Mouse (Mus musculus) heart, adult 2 months (tissue): ENCODE measurements around the gene Mgat5. TPM values are rescaled to one million over a fixed set of nuclear protein-coding genes. Genes with fewer than 3 reads are reported as not detected.

ENCODE experiments used
- DNase-seq, 2 experiments: peaks; one replicate each; pipeline ENCODE4 v3.0.0; 2021
- H3K27ac ChIP-seq: fragments of 200-600 bp; 2 replicates; pipeline ENCODE4 v1.8.1; 2022
- H3K27me3 ChIP-seq: fragments of 200-500 bp; 2 replicates; pipeline ENCODE4 v1.6.1; 2012; ENCODE audit warnings: mild to moderate bottlenecking, low read length, inconsistent platforms, mixed read lengths; ENCODE audit not compliant: control insufficient read depth, insufficient read depth
- H3K36me3 ChIP-seq: fragments of 200-500 bp; 2 replicates; pipeline ENCODE4 v1.6.1; 2012; ENCODE audit warnings: low read length, inconsistent platforms; ENCODE audit not compliant: control insufficient read depth, insufficient read depth
- H3K4me1 ChIP-seq: fragments of 200-500 bp; 2 replicates; pipeline ENCODE4 v1.6.1; 2011; ENCODE audit warnings: low read length; ENCODE audit not compliant: control insufficient read depth, insufficient read depth
- H3K4me3 ChIP-seq: fragments of 200-600 bp; 2 replicates; pipeline ENCODE4 v1.8.1; 2022
- H3K79me2 ChIP-seq: fragments of 200-500 bp; replicated peaks from 2 replicates; pipeline ENCODE4 v1.6.1; 2012; ENCODE audit warnings: mild to moderate bottlenecking, inconsistent platforms, low read length, moderate library complexity, mixed read lengths; ENCODE audit not compliant: control insufficient read depth, insufficient read depth
- H3K9ac ChIP-seq: fragments of 200-500 bp; 2 replicates; pipeline ENCODE4 v1.6.1; 2012; ENCODE audit warnings: low read depth, mild to moderate bottlenecking, control low read depth, inconsistent platforms, low read length, mixed read lengths
- CTCF ChIP-seq: fragments of 200-600 bp; IDR thresholded peaks from 2 replicates; pipeline ENCODE4 v1.8.1; 2022; ENCODE audit warnings: antibody characterized with exemption, mild to moderate bottlenecking, moderate library complexity
- EP300 ChIP-seq: fragments of 200-500 bp; IDR thresholded peaks from 2 replicates; pipeline ENCODE4 v1.6.1; 2011; ENCODE audit warnings: low read depth, low read length, control low read depth; ENCODE audit not compliant: insufficient read depth
- POLR2A ChIP-seq: fragments of 200-500 bp; IDR thresholded peaks from 2 replicates; pipeline ENCODE4 v1.6.1; 2011; ENCODE audit warnings: mild to moderate bottlenecking, low read depth, low read length, control low read depth; ENCODE audit not compliant: insufficient read depth
- WGBS: fragments of 180-500 bp; shearing (Covaris S2); methylation state at CpG from one replicate; pipeline ENCODE4 v1.1.7; 2018; 5-methylcytosine and 5-hydroxymethylcytosine counted together
- intact Hi-C: fragments of 180-260 bp; cut with DNase I; formaldehyde crosslinking; loops from one replicate; pipeline ENCODE4 v1.15.1; 2025
- polyA plus RNA-seq: library from polyadenylated mRNA; depleted of rRNA; stranded (reverse); fragments of >200 nt; gene quantifications from 2 replicates; pipeline ENCODE4 v1.2.3, GENCODE M21; 2012
- total RNA-seq, 2 experiments: library from RNA; stranded (reverse); gene quantifications; 2 replicates each; pipeline ENCODE4 v1.2.3; 2021

The Mgat5 gene
- total and polyA plus RNA-seq, 3 experiments = 5.6 to 16.7 (median 13.6) TPM

DNA sequence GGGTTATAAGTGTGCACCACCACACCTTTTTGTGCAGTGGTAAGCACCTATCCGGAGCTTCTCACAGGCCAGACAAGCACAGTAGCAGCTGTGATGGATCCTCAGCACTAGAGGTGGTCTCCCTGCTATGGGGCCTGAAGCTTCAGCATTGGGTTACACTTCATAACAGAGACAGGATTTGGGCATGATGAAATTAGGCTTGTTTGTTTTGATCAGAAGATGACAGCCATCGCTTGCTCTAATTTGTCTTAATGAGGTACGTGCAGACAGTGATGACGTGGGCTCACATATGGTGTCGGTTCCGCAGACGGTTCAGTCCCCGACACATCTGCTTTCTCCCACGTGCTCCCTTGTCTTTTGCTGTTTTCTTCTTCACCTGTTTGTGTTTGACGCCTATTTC is 132.9 kb downstream of the Mgat5 start:
- no peaks in the 10 kb centered on the region for H3K27me3 ChIP-seq
- peaks cover 10% of the 10 kb centered on the region for H3K4me1 ChIP-seq
- intact Hi-C loops = loop anchor here (5.0 kb wide), 1 partner anchor 130 kb away; the partner anchor contains the start of gene Mgat5
- no peak overlapping the region for H3K27ac ChIP-seq
- WGBS = 89% methylated on average over 10 of the region's 10 CpGs
- no peak overlapping the region for H3K9ac ChIP-seq
- TF ChIP-seq POLR2A = no peak
- TF ChIP-seq EP300 = no peak
- no peak for TF ChIP-seq CTCF
- H3K4me3 ChIP-seq = no peak overlapping the region
- H3K79me2 ChIP-seq = no peaks in the 10 kb centered on the region
- no peaks in the 10 kb centered on the region for H3K36me3 ChIP-seq
- no peak for DNase-seq

DNA sequence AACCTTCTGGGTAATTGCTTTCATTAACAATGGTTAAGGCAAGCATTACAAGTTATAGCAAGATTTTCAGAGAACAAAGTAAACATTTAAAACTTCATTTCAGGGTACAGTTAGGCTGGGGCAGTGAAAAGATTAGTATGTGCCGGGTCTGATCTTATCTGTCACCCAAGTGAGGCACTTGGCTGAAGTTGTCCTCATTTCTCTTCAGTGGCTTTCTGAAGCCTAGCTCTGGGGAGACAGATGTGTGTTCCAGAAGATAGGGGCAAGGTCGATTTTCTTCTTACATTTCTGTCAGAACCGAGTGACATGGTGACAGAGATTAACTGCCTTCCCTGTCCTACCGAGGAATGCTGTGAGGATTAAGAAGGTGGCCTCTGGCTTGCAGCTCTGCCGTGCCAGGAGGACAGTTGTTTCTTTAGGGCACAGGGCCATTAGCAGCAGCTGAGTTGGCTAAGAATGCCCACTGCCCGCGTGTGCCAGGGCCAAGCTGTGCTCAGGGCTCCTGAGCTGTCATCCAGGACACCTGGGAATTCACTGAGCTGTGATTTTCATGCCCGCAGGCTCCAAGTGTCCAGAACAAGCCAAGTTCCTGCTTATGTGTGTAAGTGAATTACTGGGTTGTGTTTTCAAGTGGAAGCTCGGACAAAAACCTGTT is 134.1 kb downstream of the Mgat5 start:
- DNase-seq = peak; percentile 49 to 69
- no peaks in the 10 kb centered on the region for H3K27me3 ChIP-seq
- H3K9ac ChIP-seq = no peak overlapping the region
- H3K27ac ChIP-seq = peak overlapping the region; percentile 43
- intact Hi-C loops = loop anchor here (5.0 kb wide), 1 partner anchor 132 kb away; the partner anchor contains the start of gene Mgat5
- H3K36me3 ChIP-seq = no peaks in the 10 kb centered on the region
- WGBS = 56% methylated on average over 9 of the region's 9 CpGs
- H3K79me2 ChIP-seq = no peaks in the 10 kb centered on the region
- H3K4me3 ChIP-seq = no peak overlapping the region
- H3K4me1 ChIP-seq = peaks cover 10% of the 10 kb centered on the region
- TF ChIP-seq POLR2A (no peak), EP300 (0 out of 2 replicates have a peak, but pooled peaks have one; percentile 41)

DNA sequence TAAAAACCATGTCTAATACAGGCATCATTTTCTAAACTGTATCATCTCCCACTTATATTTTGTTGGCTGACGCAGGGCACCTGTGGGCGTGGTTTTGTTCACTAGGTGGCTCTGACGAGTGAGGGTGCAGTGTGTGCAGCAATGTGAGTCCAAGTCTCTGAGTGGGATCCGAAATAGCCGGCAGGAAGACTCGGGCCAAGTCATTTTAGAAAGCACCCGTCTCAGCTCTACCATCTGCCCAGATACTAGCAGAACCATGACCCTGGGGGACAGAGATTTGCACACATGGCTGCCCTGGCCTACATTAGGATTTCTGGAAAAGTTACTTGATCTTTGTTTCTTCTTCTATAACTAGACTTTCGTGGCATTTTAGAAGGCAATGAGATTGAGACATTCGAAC is 135.5 kb downstream of the Mgat5 start:
- H3K27ac ChIP-seq = no peak overlapping the region
- H3K36me3 ChIP-seq = no peaks in the 10 kb centered on the region
- no peak overlapping the region for H3K9ac ChIP-seq
- WGBS = 75% methylated on average over 9 of the region's 9 CpGs
- no peaks in the 10 kb centered on the region for H3K27me3 ChIP-seq
- peaks cover 13% of the 10 kb centered on the region for H3K4me1 ChIP-seq
- no peak for DNase-seq
- H3K79me2 ChIP-seq = no peaks in the 10 kb centered on the region
- no peak overlapping the region for H3K4me3 ChIP-seq
- intact Hi-C loops = no loop called here
- TF ChIP-seq CTCF = no peak
- TF ChIP-seq POLR2A = no peak
- no peak for TF ChIP-seq EP300

DNA sequence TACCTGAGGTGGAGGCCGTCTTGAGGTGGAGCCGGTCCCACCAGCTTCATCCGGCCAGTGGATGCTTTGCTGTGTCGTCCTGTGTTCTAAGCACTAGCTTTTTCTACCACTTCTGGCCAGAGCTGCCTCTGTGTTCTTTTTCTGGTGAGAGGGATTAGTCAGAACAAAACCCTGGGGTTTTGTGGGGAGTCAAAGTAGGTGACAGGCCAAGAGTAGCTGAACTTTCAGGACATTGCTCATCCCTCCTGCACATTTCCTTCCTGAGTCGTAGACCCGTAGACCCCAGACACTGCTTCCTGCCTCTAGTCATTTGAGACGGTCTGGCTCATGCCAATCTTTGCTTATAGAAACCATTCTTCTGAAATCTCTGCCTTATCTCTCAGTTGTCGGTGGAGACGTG is 140.1 kb downstream of the Mgat5 start:
- H3K4me1 ChIP-seq = peaks cover 12% of the 10 kb centered on the region
- WGBS = 53% methylated on average over 9 of the region's 9 CpGs
- DNase-seq = no peak
- no peaks in the 10 kb centered on the region for H3K27me3 ChIP-seq
- no peaks in the 10 kb centered on the region for H3K79me2 ChIP-seq
- H3K36me3 ChIP-seq = peaks cover 5% of the 10 kb centered on the region
- no peak overlapping the region for H3K27ac ChIP-seq
- TF ChIP-seq CTCF = no peak
- no peak for TF ChIP-seq POLR2A
- TF ChIP-seq EP300 = no peak
- H3K9ac ChIP-seq = no peak overlapping the region
- H3K4me3 ChIP-seq = no peak overlapping the region
- intact Hi-C loops = no loop called here

DNA sequence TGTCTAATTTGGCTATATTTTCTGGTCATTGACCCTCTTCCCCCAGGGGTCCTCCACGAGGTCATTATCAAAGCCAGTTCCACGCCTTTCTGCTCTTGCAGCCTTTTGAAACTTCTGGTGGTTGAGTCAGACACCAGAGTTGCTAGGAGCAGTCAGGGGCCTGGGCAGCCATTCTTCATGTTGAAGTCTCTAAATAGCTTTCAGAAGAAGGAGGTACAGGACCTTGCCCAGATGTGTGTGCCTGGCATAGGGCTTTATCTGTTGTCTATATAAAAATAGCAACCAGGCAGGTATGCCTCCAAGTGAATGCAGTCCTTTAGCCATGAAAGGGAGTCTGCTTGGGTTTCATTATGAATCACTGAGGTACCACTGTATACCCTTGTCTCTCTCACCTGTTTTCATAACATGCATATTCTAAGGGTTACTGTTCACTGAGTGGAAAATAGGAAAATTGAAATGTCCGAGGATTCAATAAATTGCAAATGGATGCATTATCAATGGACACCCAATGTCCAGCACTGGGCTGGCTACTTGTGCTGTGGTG is 141.9 kb downstream of the Mgat5 start:
- H3K4me3 ChIP-seq = no peak overlapping the region
- no peaks in the 10 kb centered on the region for H3K79me2 ChIP-seq
- peak in 1 of 2 experiments; percentile 20 for DNase-seq
- WGBS = 80% methylated on average over 3 of the region's 3 CpGs
- no peak overlapping the region; the same call in 1 of the 2 replicates for H3K27ac ChIP-seq
- H3K9ac ChIP-seq = no peak overlapping the region
- peaks cover 5% of the 10 kb centered on the region for H3K36me3 ChIP-seq
- intact Hi-C loops = no loop called here
- TF ChIP-seq EP300 = no peak
- no peak for TF ChIP-seq POLR2A
- TF ChIP-seq CTCF = no peak
- no peaks in the 10 kb centered on the region for H3K27me3 ChIP-seq
- peaks cover 11% of the 10 kb centered on the region for H3K4me1 ChIP-seq

DNA sequence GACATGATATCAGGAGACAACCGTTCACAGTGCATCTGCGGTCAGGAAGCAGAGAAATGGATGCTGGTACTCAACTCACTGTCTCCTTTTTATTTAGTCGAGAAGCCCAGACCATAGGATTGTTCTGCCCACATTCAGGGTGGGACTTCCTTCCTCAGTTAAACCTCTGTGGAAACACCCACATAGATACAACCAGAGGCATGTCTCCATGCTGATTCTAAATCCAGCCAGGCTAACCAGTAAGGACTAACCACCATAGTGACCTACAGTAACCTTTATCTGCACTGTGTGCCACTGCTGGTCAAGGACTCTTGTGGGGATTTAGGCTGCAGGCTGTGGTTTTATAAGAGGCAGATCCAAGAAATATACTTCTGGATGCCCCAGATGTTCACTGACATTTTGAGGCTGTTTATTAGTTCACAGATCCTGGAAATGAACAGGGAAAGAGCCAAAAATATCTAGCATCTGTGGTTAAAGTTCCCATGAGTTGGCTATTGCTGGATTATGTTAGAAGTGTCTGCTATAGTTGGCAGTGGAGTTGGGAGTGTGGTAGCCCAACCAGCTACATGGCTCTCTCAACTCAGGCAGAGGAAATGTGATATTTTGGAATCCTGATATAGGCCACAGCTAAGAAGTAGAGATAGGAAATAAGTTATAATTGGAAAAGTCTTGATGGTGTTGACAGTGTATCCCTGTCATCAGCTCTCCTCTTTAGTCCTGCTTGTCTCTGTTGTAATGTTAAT is 143.2 kb downstream of the Mgat5 start:
- no peak overlapping the region for H3K4me3 ChIP-seq
- WGBS = 34% methylated on average over 3 of the region's 3 CpGs
- peak in 1 of 2 experiments; percentile 25 for DNase-seq
- peak overlapping the region; percentile 51 for H3K27ac ChIP-seq
- peaks cover 11% of the 10 kb centered on the region for H3K4me1 ChIP-seq
- TF ChIP-seq CTCF = no peak
- TF ChIP-seq EP300 = no peak
- no peak for TF ChIP-seq POLR2A
- peaks cover 5% of the 10 kb centered on the region for H3K36me3 ChIP-seq
- intact Hi-C loops = no loop called here
- no peak overlapping the region for H3K9ac ChIP-seq
- H3K79me2 ChIP-seq = no peaks in the 10 kb centered on the region
- no peaks in the 10 kb centered on the region for H3K27me3 ChIP-seq
